Mouse (Mus musculus) adrenal gland, postnatal 10 days (tissue): Measurements from ENCODE around the gene Dpy19l3. TPM values are rescaled to one million over a fixed set of nuclear protein-coding genes. Genes with fewer than 3 reads are reported as not detected.

ENCODE experiments used
- DNase-seq: peaks from one replicate; pipeline ENCODE4 v3.0.0; 2021; ENCODE audit warnings: mixed read lengths
- total RNA-seq, 2 experiments: library from RNA; stranded (reverse); gene quantifications; 2 replicates each; pipeline ENCODE4 v1.2.3; 2021

The Dpy19l3 gene
- total RNA-seq, 2 experiments from 2014 or later, result 39.5 to 39.8 TPM

DNA sequence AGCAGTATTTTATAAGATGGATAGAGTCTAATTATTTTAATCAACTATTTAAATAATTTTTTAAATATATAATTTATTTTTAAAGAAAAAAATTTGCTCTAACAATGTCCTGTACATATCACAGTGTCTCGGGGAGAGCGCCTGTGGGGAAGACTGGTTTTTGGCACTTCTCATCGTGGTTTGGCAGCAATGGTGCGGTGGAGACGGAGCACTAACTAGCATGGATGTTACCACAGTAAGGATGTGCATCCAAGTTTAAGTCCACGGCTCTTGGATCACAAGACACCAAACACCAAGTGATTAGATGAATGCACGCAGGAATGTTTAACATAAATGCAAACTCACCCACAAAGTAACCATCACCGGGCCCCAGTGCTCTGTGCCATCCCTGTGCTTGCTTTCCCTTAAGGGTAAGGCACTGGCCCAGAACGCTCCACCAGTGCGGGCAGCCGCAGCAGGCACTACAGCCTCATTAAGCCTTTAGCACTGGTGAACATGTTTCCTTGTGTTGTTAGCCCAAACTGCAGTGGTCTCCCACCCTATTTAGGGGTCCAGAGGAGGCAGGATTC is 65.4 kb downstream of the Dpy19l3 start:
- no peak for DNase-seq

DNA sequence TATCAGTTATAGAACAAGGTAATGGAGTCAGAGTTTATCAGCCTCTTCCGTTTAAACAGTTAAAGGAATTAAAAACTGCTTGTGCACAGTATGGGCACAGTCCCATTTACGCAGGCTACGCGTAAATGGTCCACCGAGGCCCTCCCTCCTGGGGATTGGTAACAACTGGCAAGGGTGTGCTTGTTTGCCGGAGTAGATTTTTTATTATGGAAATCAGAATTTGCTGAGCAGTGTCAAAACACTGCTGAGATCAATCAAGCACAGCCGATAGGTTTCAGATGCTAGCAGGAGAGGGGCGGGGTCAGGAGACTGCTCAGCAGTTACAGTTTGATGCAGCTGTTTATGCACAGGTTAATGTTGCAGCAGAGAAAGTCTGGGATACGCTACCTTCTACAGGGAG is 66.0 kb downstream of the Dpy19l3 start:
- DNase-seq, result no peak

DNA sequence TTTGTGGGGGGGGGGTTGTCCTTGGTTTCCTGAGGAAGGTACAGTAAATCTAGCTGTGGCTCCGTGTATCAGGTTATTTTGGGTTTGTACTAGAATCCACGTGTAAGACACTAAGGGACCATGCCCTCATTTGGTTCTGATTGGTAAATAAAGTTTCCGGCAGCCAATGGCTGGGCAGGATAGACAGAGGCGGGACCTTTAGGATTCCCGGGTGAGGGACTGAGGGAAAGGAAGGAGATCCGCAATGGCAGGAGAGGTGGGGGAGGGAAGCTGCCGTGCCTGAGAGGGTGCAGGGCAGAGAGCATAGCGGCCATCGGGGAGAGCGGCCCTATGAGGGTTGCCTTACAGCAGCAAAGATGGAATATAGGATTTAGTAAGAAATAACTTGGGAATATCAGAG is 67.0 kb downstream of the Dpy19l3 start:
- DNase-seq, result peak; percentile 69

DNA sequence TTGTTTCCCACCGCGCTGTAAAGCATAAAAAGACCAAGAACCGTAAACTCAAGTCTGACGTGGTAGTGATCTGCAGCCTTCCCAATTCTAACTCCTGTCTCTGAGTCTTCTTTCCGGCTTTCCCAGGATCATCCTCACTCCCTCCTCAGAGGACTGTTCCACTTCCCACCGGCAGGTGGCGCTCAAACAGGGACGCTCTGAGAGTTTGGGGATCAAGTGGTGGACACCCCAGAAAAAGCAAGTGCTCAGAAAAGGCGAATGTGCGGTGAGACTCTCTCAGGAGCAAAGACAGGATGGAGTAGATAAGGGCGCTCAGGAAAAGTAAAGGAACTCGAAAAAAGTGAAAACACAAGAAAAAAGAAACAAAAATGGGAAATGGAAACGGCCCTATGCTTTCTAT is 67.5 kb downstream of the Dpy19l3 start:
- peak; percentile 83 for DNase-seq

- DNase-seq, result peak; percentile 37
These were observed 68.0 kb downstream of the Dpy19l3 start for GRCm38 (mm10) chr7:35686216-35686615.

DNA sequence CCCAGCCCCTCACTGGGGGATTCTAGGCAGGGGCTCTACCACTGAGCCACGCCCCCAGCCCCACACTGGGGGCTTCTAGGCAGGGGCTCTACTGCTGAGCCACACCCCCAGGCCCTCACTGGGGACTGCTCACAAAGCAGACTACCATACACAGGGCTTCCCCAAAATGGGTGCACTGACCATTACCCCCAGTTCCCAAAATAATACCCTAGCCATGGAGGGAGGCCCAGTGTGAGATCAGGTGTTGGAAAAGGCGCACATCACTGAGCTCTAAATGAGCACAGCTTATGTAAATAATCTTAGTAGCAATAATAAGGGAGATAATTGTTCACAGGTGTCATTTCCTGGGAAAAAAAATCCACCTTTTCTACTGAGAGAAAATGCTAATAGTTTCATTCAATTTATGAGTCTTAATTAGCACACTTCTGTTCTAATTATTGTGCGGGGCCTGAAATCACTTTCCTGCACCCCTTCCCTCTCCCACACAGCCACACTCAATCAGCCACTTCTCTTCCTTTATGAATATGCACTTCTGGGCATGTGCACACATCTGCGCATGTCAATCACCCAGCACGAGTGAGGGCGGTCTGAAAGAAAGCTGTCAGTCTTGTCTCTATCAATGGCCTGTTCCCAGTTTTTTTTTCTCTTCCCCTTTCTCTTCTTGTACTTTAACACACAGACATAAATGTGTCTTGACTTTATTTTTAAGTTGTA is 70.7 kb downstream of the Dpy19l3 start:
- no peak for DNase-seq

- DNase-seq, result no peak
These were observed 72.7 kb downstream of the Dpy19l3 start for GRCm38 (mm10) chr7:35681559-35681958.

- DNase-seq, result no peak
These were observed 75.3 kb downstream of the Dpy19l3 start for GRCm38 (mm10) chr7:35678976-35679375.

- no peak for DNase-seq
These were observed 85.9 kb downstream of the Dpy19l3 start for GRCm38 (mm10) chr7:35668066-35669041.

DNA sequence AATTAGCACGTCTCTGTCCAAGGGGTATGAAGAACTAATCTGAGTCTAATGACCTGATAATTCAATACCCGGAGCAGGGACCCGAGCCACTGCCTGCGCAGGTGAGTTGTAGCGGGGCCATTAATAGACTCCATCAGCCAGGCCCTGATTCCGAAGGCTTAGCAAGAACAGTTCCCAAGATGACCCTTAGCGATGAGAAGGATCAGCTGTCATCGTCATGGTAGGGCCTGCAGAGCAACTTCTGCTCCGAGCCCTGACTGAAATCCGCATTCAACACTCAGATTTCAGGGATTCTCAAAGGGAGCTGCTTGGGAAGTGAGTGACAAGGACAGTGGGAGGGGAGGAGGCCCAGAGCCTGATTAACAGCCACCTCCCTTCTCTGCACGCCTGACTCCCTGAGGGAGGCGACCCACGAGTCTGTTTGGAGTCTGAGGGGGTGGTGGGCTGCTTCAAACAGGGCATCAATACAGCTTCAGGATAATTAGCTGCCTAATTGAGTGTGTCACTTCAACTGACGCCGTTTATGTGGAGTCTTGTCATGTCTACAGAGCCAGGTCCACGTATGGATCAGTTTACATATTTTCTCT is 90.4 kb downstream of the Dpy19l3 start:
- no peak for DNase-seq

- DNase-seq, result peak; percentile 56
These were observed 95.1 kb downstream of the Dpy19l3 start for GRCm38 (mm10) chr7:35659173-35659572.

- DNase-seq, result no peak
These were observed 96.4 kb downstream of the Dpy19l3 start for GRCm38 (mm10) chr7:35657829-35658228.

DNA sequence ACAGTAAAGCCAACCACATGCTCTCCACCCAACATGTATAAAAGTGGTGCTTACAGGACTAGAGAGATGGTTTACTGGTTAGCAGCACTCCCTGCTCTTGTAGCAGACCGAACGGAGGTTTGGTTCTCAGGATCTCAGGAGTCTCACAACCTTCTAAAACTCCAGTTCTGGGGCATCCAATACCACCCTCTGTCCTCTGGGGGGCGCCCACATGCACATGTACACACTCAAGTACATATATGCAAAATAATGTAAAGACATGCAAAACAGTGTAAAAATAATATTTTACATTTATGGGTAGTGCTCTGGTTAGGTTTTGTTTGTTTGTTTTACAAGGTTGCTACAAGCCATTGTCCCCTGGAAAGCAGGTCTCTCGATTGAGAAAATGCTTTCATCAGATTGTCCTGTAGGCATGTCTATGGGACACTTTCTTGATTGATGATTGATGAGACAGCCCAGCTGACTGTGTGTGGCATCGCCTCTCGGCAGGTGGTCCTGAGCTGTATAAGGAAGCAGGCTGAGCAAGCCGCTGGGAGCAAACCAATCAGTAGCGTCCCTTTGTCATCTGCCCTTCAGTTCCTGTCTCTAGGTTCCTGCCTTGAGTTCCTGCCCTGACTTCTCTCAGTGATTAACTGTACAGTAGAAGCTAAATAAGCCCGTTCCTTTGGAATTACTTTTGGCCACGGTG is 102.5 kb downstream of the Dpy19l3 start:
- no peak for DNase-seq

GRCm38 (mm10) chr7:35650716-35651410 is 103.4 kb downstream of the Dpy19l3 start:
- DNase-seq, result no peak

- DNase-seq, result peak; percentile 63
These were observed 105.2 kb downstream of the Dpy19l3 start for GRCm38 (mm10) chr7:35649071-35649470.

- DNase-seq, result no peak
These were observed 105.8 kb downstream of the Dpy19l3 start for GRCm38 (mm10) chr7:35648239-35649069.

DNA sequence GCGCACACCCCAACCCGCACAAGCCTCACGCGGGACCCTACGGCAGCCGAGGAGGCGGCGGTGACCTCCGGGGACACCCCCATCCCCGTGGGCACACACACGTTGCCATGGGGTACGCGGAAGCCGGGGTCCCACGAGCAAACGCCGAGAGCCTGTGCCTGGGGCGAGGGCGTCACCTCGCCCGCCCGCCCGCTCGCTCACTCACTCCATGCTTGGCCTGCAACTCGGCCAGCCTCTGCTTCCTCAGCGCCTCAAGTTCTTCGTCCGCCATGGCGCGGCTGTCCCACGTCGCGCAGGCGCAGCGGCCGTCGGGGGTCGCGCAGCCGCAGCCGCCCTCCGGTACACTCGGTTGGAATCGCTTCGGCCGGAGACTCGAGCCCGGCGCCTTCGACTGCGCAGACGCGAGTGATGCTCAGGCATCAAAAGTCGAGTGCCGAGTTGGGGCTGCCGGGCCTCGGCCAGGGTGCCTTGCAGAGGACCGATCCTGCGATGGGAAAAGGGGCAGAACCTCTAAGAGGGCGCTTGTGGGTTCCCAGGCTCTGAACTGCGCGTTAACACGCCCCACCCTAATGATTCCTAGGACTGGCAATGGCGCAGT is 107.1 kb downstream of the Dpy19l3 start, which contains the start of gene Pdcd5:
Gene Pdcd5 (minus strand): TSS at position 421 of the 598 bp plus-strand sequence.
- DNase-seq, result peak; percentile 99

DNA sequence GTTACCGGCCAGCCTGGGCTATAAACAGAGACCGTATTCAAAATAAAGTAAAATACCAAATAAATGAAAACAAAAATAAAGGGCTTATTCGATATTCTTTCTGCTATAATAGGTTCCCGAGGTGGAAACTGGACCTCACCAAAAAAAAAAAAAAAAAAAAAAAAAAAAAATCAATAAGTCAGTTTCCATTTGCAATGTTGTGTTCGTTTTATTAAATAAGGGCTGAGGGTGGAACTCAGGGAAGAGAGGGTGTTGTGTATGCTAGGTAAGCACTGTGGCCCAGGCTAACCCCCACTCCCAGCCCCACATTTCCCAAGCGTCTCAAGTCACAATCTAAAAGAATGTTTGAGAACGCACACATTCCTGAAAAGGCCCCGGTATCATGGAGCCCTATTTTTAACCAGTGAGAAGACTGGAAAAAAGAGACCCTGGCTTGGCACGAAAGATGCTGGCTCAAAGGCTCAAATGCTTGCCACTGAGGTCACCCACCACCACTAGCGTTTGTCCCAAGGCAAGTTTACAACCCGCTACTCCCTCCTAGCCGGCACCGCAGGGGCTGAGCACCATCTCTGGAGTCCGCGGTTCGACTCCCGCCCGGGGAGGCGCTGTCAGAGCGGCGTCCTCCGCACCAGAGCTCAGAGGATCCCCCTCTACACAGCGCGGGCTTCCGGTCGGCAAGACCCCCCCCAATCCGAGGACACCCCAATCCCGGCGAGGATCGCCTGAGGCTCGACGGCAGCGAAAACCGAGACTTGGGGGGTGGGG is 107.8 kb downstream of the Dpy19l3 start:
- peak; percentile 51 for DNase-seq

GRCm38 (mm10) chr7:35640072-35640471 is 114.2 kb downstream of the Dpy19l3 start:
- no peak for DNase-seq
